Mouse (Mus musculus): ENCODE results near the gene Smim15.

Smim15 gene

DNA sequence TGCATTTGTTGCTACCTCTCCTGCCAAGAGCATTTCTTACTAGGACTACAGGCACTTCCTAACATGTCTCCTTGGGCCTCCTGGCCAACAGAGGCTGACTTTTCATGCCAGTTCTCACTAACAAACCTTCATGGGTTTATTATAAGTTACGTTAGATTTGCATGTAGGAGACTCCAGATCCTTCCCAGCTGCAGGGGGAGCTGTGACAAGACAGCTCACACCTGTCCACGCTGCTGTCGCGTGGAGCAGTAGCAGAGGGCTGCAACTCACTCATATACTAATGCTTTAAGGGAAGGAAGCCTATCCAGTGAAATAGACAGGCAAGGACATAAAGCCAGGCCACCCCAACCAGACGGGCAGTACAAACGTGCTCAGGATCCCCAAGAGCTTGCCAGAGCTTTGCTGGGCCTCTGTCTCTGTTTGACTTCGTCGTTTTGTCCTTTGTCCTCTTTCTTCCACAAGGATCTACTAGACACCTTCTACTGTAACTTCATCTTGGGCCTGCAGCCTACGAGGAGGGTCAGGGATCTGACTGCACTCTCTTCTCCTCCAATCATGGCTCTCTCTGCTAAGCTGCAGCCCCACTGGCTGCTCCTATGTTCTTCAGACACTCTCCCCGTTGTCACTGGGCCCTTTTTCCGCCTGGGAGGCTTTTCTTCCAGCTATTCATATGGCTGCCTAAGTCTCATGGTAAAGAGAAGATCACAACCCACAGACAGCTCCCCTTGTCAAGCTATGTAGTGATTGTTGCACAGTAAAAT lies 19.3 kb downstream of the Smim15 start:
- DNase-seq (ENCODE audit: low read depth), result no peak

GRCm38 (mm10) chr13:108064331-108064730 lies 20.1 kb downstream of the Smim15 start:
- DNase-seq (ENCODE audit: low read depth), result no peak

DNA sequence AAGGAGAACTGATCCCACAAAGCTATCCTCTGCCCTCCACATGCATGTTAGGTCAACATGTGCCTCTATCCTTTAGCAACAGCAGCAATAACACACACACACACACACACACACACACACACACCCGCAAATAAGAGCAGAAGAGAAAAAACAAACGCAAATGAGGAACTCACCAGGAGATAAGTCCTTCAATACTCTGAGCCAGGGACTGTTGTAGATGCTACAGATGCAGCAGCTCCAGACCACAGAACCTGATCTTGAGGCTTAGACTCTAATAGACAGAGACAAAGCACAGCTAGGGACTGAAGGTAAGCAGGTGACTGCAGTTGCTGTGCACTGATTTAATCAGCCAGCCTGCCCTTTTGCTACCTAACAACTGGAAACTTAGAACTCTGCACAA lies 21.8 kb downstream of the Smim15 start:
- no peak for DNase-seq (ENCODE audit: low read depth)

DNA sequence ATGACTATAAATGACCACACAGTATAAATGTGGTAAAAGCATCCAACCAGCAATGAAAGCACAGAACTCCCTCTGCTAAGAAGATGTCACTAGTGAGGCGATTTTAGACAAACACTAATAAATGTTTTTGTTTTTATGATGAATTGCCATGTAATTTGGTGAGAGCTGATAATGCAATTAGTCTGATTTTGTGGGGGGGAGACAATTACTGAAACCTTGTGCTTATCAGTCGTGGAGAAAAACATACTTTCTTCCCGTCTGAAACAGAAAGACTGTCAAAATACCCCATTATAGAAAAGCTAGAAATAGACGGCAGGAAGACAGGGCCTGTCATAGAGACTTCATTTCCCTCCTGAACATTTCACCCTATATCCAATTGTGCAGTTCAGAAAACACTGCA lies 24.9 kb downstream of the Smim15 start:
- DNase-seq (ENCODE audit: low read depth), result no peak

DNA sequence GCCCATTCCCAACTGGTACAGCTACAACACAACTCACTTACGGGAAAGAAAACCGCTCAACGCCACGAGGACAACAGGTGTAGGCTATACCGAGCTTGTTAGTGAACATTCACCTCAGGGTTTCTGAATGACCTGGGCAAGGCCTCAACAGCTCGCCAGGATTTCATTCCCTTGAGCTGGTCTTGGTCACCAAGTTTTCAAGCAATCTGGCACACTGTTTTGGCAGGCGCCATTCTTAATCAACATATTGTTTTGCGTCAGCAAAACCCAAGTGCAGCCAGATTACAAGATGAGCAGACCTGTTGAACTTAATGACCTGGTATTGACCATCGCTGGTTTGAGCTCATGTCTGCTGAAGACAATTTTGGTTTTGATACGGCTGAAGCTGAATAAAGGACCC lies 25.9 kb downstream of the Smim15 start:
- no peak for DNase-seq (ENCODE audit: low read depth)

- no peak for DNase-seq (ENCODE audit: low read depth)
Observed at GRCm38 (mm10) chr13:108077476-108077875, 33.2 kb downstream of the Smim15 start.

- no peak for DNase-seq (ENCODE audit: low read depth)
Observed at GRCm38 (mm10) chr13:108077901-108078300, 33.7 kb downstream of the Smim15 start.

DNA sequence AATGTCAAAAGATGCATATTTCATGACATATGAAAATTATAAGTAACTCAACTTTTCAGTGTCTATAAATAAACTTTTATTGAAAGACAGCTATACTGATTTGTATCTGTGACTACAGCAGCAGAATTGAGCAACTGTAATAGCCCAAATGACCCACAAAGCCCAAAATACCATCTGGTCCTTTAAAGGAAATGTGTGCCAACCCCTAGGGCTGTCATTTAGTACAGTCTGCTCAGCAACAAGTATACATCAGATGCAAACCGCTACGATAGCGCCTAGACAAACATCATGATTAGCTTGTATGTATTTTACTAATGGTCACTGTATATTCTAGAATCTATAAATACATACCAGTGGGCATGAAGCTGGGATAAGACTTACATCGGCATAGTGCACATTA lies 39.8 kb downstream of the Smim15 start:
- no peak for DNase-seq (ENCODE audit: low read depth)

DNA sequence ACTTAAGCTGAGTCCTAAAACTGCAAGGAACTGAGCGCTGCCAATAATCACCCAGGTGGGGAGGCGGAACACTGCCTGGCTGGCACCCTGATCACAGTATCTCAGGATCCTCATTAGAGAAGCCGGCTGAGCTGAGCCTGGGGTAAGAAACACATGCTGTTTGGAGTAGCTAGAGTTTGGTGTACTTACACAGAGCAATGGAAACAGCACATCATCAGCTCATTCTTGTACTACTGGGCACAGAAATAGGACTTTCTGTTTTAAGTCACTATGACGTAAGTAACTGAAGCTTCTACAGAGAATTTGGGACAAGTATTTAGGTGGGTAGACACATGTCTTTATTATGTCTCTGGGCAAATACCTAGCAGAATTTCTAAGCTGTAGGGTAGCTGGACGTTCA lies 41.8 kb downstream of the Smim15 start:
- no peak for DNase-seq (ENCODE audit: low read depth)

- no peak for DNase-seq (ENCODE audit: low read depth)
Observed at GRCm38 (mm10) chr13:108086724-108087123, 42.5 kb downstream of the Smim15 start.

GRCm38 (mm10) chr13:108092290-108092689 lies 48.0 kb downstream of the Smim15 start:
- DNase-seq (ENCODE audit: low read depth), result no peak

DNA sequence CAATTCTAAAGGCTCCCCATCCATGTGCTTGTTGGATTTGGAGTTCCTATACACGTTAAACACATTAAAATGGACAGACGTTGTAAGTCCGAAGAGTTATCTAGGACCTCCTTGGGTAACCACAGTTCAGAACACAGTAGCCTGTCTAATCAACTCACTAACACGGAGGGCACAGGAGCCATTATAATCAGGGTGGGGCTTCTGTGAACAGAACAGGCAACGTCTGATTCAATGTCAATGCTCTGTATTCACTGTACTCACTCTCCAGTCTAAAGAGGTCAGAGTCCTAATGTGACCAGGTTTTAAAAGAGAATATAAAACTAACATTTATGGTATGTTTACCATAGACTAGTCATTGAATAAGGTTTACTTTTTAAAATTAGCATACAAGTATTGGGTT lies 50.4 kb downstream of the Smim15 start:
- DNase-seq (ENCODE audit: low read depth), result no peak

DNA sequence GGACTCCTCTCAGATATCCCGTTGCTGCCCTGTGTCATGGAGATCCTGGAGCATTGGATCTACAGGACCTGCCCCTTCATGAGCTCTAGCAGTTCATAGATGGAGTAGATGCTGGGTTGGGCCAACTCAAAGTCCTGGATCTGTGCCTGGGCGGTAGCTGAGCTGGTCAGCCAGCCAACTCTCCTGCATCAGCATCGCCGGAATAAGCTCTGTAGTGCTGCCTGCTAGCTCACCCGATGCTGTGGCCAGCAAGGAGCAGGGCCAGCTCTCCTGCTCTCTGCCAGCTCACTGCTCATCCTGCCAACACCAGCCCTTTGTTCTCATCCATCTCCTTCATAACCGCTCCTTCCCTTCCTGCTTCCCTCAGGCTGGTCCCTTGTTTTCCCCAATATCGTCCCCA lies 51.4 kb downstream of the Smim15 start:
- DNase-seq (ENCODE audit: low read depth), result no peak

DNA sequence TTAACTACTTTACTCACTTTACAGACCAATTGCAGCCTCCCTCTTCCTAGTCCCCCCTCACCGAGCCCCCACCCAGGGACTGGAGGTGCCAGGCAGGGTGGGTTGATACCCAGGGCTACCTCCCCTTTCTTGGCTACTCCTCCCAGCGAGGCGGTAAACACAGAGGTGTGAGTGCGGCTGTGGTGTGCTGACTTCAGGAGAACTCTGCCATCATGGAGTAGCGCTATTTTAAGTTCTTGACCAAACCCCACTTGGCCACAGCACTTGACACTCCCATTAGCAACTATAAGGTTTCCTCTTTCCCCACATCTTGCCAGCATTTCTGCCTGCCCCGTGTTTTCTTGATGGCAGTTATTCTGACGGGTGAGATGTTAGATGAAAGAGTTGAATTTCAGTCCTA lies 52.2 kb downstream of the Smim15 start:
- DNase-seq (ENCODE audit: low read depth), result no peak

Data from naive thymus-derived CD4-positive, alpha-beta T cell, adult 2 months (primary cell).